Mouse (Mus musculus) liver, embryonic 14.5 days (tissue): ENCODE measurements around the gene Gm21981. TPM values are rescaled to one million over a fixed set of nuclear protein-coding genes. Genes with fewer than 3 reads are reported as not detected.
"Not testable (repeated sequence)": the region's sequence is repeated elsewhere in the genome, so short reads cannot be mapped to it uniquely, and the experiment has no call there.

Experiments used
- ATAC-seq: fragments of 200-750 bp; cut with Nextera tagmentation; 2 replicates; pipeline ENCODE4 v1.8.0; 2017; ENCODE audit warnings: moderate number of reproducible peaks, mild to moderate bottlenecking, moderate library complexity; ENCODE audit not compliant: insufficient read depth
- DNase-seq, 3 experiments: peaks; one replicate each; pipeline ENCODE4 v3.0.0-alpha.2; 2012 to 2013; ENCODE audit warnings: low read depth in 3 of 3, low spot score in 3 of 3
- H3K27ac ChIP-seq: fragments of 300-500 bp; sonication (generic); 2 replicates; pipeline ENCODE4 v1.5.1; 2014; ENCODE audit warnings: moderate library complexity, mild to moderate bottlenecking, control low read depth, inconsistent platforms
- H3K27me3 ChIP-seq: fragments of 300-500 bp; sonication (generic); 2 replicates; pipeline ENCODE4 v1.6.1; 2014; ENCODE audit warnings: mild to moderate bottlenecking, low read length, moderate library complexity; ENCODE audit not compliant: control insufficient read depth, insufficient read depth
- H3K36me3 ChIP-seq: fragments of 300-500 bp; sonication (generic); replicated peaks from 2 replicates; pipeline ENCODE4 v1.6.1; 2014; ENCODE audit warnings: low read depth; ENCODE audit not compliant: control insufficient read depth, insufficient read depth
- H3K4me1 ChIP-seq, 2 experiments: fragments of 200-500 bp in 1 of 2; fragments of 300-500 bp in 1 of 2; sonication (generic) in 1 of 2; replicated peaks; 2 replicates each; pipeline ENCODE4 v1.6.1; 2012 to 2014; ENCODE audit warnings: antibody characterized with exemption in 1 of 2, inconsistent platforms in 1 of 2, low read length in 1 of 2; ENCODE audit not compliant: control insufficient read depth in 2 of 2, insufficient read depth in 2 of 2
- H3K4me2 ChIP-seq: fragments of 300-500 bp; sonication (generic); 2 replicates; pipeline ENCODE4 v1.6.1; 2014; ENCODE audit warnings: low read depth, mild to moderate bottlenecking, control low read depth, moderate library complexity
- H3K4me3 ChIP-seq, 2 experiments: fragments of 200-500 bp in 1 of 2; fragments of 300-500 bp in 1 of 2; sonication (generic) in 1 of 2; 2 replicates each; pipeline ENCODE4 v1.5.1; 2012 to 2014; ENCODE audit warnings: low read depth in 2 of 2, low read length in 2 of 2, mild to moderate bottlenecking in 2 of 2, control low read depth in 1 of 2, inconsistent platforms in 1 of 2, moderate library complexity in 1 of 2; ENCODE audit not compliant: insufficient read depth in 1 of 2
- H3K9ac ChIP-seq: fragments of 300-500 bp; sonication (generic); replicated peaks from 2 replicates; pipeline ENCODE4 v1.6.1; 2014; ENCODE audit warnings: mild to moderate bottlenecking, control low read depth, moderate library complexity
- H3K9me3 ChIP-seq: fragments of 300-500 bp; sonication (generic); 2 replicates; pipeline ENCODE4 v1.6.1; 2016; ENCODE audit warnings: low read length, mixed read lengths; ENCODE audit not compliant: control insufficient read depth
- CTCF ChIP-seq: IDR thresholded peaks from 2 replicates; pipeline ENCODE4 v1.5.1; 2016; ENCODE audit warnings: antibody characterized with exemption, low read depth, control low read depth
- EP300 ChIP-seq: IDR thresholded peaks from 2 replicates; pipeline ENCODE4 v1.6.1; 2016; ENCODE audit warnings: antibody characterized with exemption, low read depth
- WGBS: fragments of 180-500 bp; shearing (Covaris S2); extraction: QIAGEN DNeasy Blood & Tissue Kit; methylation state at CpG from one replicate; pipeline ENCODE4 v1.1.7; 2014; ENCODE audit not compliant: insufficient replicate concordance; 5-methylcytosine and 5-hydroxymethylcytosine counted together
- polyA plus RNA-seq, 2 experiments: library from polyadenylated mRNA; depleted of rRNA in 1 of 2; stranded (reverse) in 1 of 2; unstranded in 1 of 2; fragments of >200 nt; fragmentation: Nextera tagmentation in 1 of 2; extraction: Ambion mirVana in 1 of 2; gene quantifications; 2 replicates each; pipeline versions ENCODE4 v1.2.1 to v1.2.3; 2012 to 2014

Gm21981 gene
- polyA plus RNA-seq, 2 experiments: 0.32 TPM; not detected in 1

DNA sequence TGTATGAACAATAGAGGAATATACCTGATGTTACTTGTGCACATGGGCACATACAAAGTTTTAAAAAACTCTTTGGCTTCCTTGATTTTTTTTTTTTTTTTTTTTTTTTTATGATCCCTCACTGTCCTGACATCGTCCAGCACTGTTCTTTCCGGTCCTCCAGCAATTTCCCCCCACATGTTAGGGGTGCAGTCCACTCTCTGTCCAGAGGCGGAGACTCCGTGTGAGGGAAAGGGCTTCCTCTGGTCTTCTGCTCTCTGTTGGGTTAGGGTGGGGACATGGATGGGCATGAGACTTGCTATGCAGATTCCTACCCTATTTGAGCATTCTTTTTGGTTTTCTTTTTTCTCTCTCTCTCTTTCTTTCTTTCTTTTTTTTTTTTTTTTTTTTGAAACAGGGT, 36.4 kb downstream of the Gm21981 start:
- no peak overlapping the region for H3K4me2 ChIP-seq
- no peak overlapping the region for H3K9ac ChIP-seq
- H3K4me1 ChIP-seq: no peaks in the 10 kb centered on the region
- ATAC-seq (no peak), DNase-seq (no peak)
- peaks cover 3% of the 10 kb centered on the region for H3K36me3 ChIP-seq
- no peaks in the 10 kb centered on the region for H3K9me3 ChIP-seq
- no peaks in the 10 kb centered on the region for H3K27me3 ChIP-seq
- H3K27ac ChIP-seq: no peak overlapping the region
- no peak overlapping the region for H3K4me3 ChIP-seq
- no peak for TF ChIP-seq CTCF
- TF ChIP-seq EP300: no peak
- WGBS: 81% methylated on average over 4 of the region's 4 CpGs

DNA sequence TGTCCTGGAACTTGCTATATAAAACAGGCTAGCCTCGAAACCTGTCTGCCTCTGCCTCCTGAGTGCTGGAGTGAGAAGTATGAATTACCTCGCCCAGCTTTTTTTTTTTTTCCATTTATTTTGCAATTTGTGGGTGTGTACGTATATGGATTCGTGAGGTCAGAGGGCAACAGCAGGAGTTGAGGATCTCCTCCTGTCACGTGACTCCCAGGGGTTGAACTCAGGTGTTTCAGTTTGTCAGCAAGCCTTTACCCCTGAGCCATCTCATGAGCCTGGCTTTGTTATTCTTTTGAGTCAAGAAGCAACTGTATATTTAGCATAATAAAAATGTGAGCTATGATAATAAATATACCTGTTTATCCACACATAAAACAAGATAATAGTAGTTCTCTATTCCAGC, 38.6 kb downstream of the Gm21981 start:
- Histone ChIP-seq H3K9ac (no peak overlapping the region), H3K36me3 (peaks cover 3% of the 10 kb centered on the region), H3K9me3 (no peaks in the 10 kb centered on the region), H3K4me1 (no peaks in the 10 kb centered on the region), H3K4me3 (no peak overlapping the region), H3K27me3 (no peaks in the 10 kb centered on the region), H3K4me2 (no peak overlapping the region), H3K27ac (no peak overlapping the region)
- ATAC-seq (no peak), DNase-seq (no peak)
- TF ChIP-seq EP300 (no peak), CTCF (no peak)
- WGBS: 79% methylated on average over 5 of the region's 5 CpGs

DNA sequence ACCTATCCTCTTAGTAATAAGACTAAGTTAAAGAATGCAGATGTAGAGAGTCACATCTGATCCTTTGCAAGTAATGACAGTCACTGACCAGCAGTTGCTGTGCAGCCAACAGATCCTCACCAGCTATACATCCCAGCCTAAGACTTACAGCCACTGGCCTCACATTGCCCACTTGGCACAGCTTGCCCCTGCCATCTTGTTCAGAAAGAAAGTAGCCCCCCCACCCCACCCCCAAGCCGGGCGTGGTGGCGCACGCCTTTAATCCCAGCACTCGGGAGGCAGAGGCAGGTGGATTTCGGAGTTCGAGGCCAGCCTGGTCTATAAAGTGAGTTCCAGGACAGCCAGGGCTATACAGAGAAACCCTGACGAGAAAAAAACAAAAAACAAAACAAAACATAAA, 39.9 kb downstream of the Gm21981 start:
- not testable (repeated sequence) for H3K9me3 ChIP-seq, H3K27me3 ChIP-seq, H3K27ac ChIP-seq, ATAC-seq, H3K4me1 ChIP-seq, H3K9ac ChIP-seq, H3K4me2 ChIP-seq, H3K36me3 ChIP-seq, H3K4me3 ChIP-seq, DNase-seq
- WGBS: 86% methylated on average over 8 of the region's 8 CpGs

DNA sequence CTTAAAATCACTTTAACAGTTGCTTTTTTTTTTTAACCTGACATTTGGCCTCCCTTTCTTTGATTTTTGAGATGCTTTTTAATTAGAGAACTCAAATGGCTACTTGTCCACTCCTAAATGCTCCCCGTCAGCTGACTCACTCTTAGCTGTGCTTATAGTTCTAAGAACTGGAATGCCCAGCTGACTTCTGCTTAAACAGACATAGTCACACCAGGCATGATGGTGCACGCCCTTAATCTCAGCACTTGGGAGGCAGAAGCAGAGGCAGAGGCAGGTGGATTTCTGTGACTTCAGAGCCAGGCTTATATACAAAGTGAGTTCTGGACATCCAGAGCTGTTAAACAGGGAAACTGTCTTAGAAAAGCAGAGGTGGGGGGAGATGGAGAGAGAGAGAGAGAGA, 42.3 kb downstream of the Gm21981 start:
- H3K9me3 ChIP-seq: no peaks in the 10 kb centered on the region
- peaks cover 5% of the 10 kb centered on the region for H3K36me3 ChIP-seq
- H3K4me1 ChIP-seq: 0 out of 4 replicates have a peak, but pooled peaks cover 0 to 2% of the 10 kb centered on the region in 2 experiments
- ATAC-seq: no peak
- no peak overlapping the region for H3K4me3 ChIP-seq
- H3K27ac ChIP-seq: no peak overlapping the region
- H3K9ac ChIP-seq: no peak overlapping the region
- DNase-seq: no peak
- H3K4me2 ChIP-seq: no peak overlapping the region
- TF ChIP-seq CTCF (no peak), EP300 (no peak)
- 85% methylated on average over 2 of the region's 2 CpGs for WGBS
- H3K27me3 ChIP-seq: no peaks in the 10 kb centered on the region

DNA sequence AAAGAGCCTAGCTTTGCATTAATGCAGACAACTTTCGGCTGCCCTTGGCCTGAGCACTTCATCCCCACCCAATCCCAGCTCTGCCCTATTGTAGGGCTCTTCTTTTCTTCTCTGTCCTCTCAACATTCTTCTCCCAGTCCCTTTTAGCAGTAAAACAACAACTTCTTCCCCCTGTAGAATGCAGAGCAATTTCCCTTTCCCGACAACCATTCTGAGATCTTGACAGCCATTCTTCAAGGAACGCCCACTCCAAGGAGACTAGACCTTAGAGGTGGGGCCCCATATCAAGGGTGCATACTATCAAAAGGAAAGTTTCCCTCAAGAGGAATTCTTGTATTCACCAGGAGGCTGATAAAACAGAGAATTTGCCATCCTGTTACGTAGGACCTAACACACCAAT, 45.3 kb downstream of the Gm21981 start:
- ATAC-seq: no peak
- DNase-seq: no peak
- Histone ChIP-seq H3K4me1 (0 out of 4 replicates have a peak, but pooled peaks cover 2 to 3% of the 10 kb centered on the region in 2 experiments), H3K27ac (no peak overlapping the region), H3K9me3 (no peaks in the 10 kb centered on the region), H3K4me2 (no peak overlapping the region), H3K27me3 (no peaks in the 10 kb centered on the region), H3K9ac (no peak overlapping the region), H3K36me3 (peaks cover 5% of the 10 kb centered on the region), H3K4me3 (no peak overlapping the region)
- no peak for TF ChIP-seq CTCF
- no peak for TF ChIP-seq EP300
- WGBS: 57% methylated on average over 4 of the region's 4 CpGs
